Mouse (Mus musculus) hindbrain, embryonic 12.5 days (tissue): ENCODE measurements around the gene Hoxa4. TPM values are rescaled to one million over a fixed set of nuclear protein-coding genes. Genes with fewer than 3 reads are reported as not detected.

Experiments used
- ATAC-seq: fragments of 200-750 bp; cut with Nextera tagmentation; 2 replicates; pipeline ENCODE4 v1.8.0; 2017; ENCODE audit warnings: moderate TSS enrichment; ENCODE audit not compliant: low FRiP score
- H3K27ac ChIP-seq: fragments of 300-500 bp; sonication (generic); 2 replicates; pipeline ENCODE4 v1.5.1; 2016; ENCODE audit warnings: mild to moderate bottlenecking
- H3K27me3 ChIP-seq: fragments of 300-500 bp; sonication (generic); 2 replicates; pipeline ENCODE4 v1.6.1; 2016; ENCODE audit warnings: mild to moderate bottlenecking
- H3K36me3 ChIP-seq: fragments of 300-500 bp; sonication (generic); 2 replicates; pipeline ENCODE4 v1.6.1; 2016; ENCODE audit warnings: mild to moderate bottlenecking
- H3K4me1 ChIP-seq: fragments of 300-500 bp; sonication (generic); 2 replicates; pipeline ENCODE4 v1.6.1; 2016
- H3K4me2 ChIP-seq: fragments of 300-500 bp; sonication (generic); replicated peaks from 2 replicates; pipeline ENCODE4 v1.6.1; 2016; ENCODE audit warnings: mild to moderate bottlenecking
- H3K4me3 ChIP-seq: fragments of 300-500 bp; sonication (generic); 2 replicates; pipeline ENCODE4 v1.5.1; 2016; ENCODE audit warnings: mild to moderate bottlenecking
- H3K9ac ChIP-seq: fragments of 300-500 bp; sonication (generic); 2 replicates; pipeline ENCODE4 v1.6.1; 2016; ENCODE audit warnings: mild to moderate bottlenecking, moderate library complexity
- H3K9me3 ChIP-seq: fragments of 300-500 bp; sonication (generic); replicated peaks from 2 replicates; pipeline ENCODE4 v1.6.1; 2016; ENCODE audit warnings: mild to moderate bottlenecking
- WGBS: fragments of 180-500 bp; shearing (Covaris S2); methylation state at CpG from one replicate; pipeline ENCODE4 v1.1.7; 2016; 5-methylcytosine and 5-hydroxymethylcytosine counted together
- polyA plus RNA-seq: library from polyadenylated mRNA; unstranded; fragments of >200 nt; fragmentation: Nextera tagmentation; extraction: Ambion mirVana; gene quantifications from 2 replicates; pipeline ENCODE4 v1.2.1, GENCODE M21; 2016

Gene Hoxa4
- polyA plus RNA-seq, 1 experiment from 2014 or later: 6.9 TPM

DNA sequence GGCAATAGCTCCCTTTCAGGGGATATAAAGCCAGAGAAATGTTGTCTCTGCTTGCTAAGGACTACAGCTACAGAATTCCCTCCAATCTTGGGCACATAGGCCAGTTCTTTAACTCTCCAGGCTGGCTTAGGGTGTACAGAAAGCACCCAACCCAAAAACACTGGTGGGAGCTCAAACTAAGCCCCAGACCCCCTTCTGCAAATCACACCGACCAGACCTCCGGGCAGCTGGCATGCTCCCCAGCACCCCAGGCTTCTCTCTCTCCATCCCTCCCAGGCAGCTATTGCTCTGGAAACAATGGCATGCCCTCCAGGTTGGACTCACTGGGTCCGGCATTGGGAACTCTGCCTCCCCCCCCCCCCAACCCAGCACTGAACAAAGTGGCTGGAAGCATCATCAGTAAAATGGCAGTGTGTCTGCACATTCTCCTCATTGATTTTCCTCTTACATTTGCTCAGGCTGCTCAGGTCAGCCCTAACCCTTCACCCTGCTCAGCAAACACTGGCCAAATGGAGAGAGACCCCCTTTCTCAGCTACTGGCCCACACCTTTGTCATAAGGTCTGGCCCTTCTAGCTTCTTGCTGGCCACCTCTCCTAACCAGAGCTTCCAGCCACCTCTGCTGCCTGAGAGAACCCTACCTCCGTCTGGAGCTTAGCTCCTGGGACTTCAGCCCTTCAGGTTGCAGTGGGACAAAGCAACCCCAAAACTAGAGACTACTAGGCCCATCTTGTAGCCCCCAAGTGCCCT is 12.5 kb downstream of the Hoxa4 start:
- Histone ChIP-seq H3K4me1 (peaks cover 6% of the 10 kb centered on the region; the same call in 1 of the 2 replicates), H3K27me3 (peaks cover 96% of the 10 kb centered on the region), H3K36me3 (no peaks in the 10 kb centered on the region), H3K4me2 (peak overlapping the region; percentile 88), H3K9ac (peak overlapping the region; percentile 89), H3K4me3 (peak overlapping the region; percentile 55), H3K27ac (peak overlapping the region; percentile 98), H3K9me3 (no peaks in the 10 kb centered on the region)
- no peak for ATAC-seq
- 1% methylated on average over 4 of the region's 4 CpGs for WGBS

GRCm38 (mm10) chr6:52177806-52178205 is 13.7 kb downstream of the Hoxa4 start:
- ATAC-seq: no peak
- H3K36me3 ChIP-seq: no peaks in the 10 kb centered on the region
- peaks cover 4% of the 10 kb centered on the region; the same call in 1 of the 2 replicates for H3K4me1 ChIP-seq
- H3K9ac ChIP-seq: peak overlapping the region; percentile 89
- peak overlapping the region; percentile 98 for H3K27ac ChIP-seq
- WGBS: 1% methylated on average over 9 of the region's 9 CpGs
- H3K27me3 ChIP-seq: peaks cover 95% of the 10 kb centered on the region
- peak overlapping the region; percentile 88 for H3K4me2 ChIP-seq
- no peaks in the 10 kb centered on the region for H3K9me3 ChIP-seq
- peak overlapping the region; percentile 55 for H3K4me3 ChIP-seq

- peak within 1 kb of the TSS; percentile 88 for H3K4me2 ChIP-seq
- peaks cover 7% of the 10 kb centered on the region; the same call in 1 of the 2 replicates for H3K4me1 ChIP-seq
- no peak for ATAC-seq
- H3K9ac ChIP-seq: peak within 1 kb of the TSS; percentile 89
- no peaks in the 10 kb centered on the region for H3K36me3 ChIP-seq
- peaks cover 95% of the 10 kb centered on the region for H3K27me3 ChIP-seq
- no peaks in the 10 kb centered on the region for H3K9me3 ChIP-seq
- H3K27ac ChIP-seq: peak within 1 kb of the TSS; percentile 98
- under 1% methylated on average over 36 of the region's 36 CpGs for WGBS
- peak within 1 kb of the TSS; percentile 55 for H3K4me3 ChIP-seq
Measured at GRCm38 (mm10) chr6:52177061-52177735, 14.4 kb downstream of the Hoxa4 start, which contains the start of gene 5730596B20Rik. Gene 5730596B20Rik, plus strand, starts transcription at chr6:52177498.

- 3% methylated on average over 6 of the region's 6 CpGs for WGBS
- H3K9me3 ChIP-seq: no peaks in the 10 kb centered on the region
- peak overlapping the region; percentile 88 for H3K4me2 ChIP-seq
- H3K27me3 ChIP-seq: peaks cover 95% of the 10 kb centered on the region
- peak overlapping the region; percentile 98 for H3K27ac ChIP-seq
- no peaks in the 10 kb centered on the region for H3K36me3 ChIP-seq
- peak overlapping the region; percentile 89 for H3K9ac ChIP-seq
- peak overlapping the region; percentile 55 for H3K4me3 ChIP-seq
- H3K4me1 ChIP-seq: peaks cover 12% of the 10 kb centered on the region
- 0 out of 2 replicates have a peak, but pooled peaks have one; percentile 0 for ATAC-seq
Measured at GRCm38 (mm10) chr6:52176391-52176790, 15.2 kb downstream of the Hoxa4 start.

GRCm38 (mm10) chr6:52175864-52176263 is 15.7 kb downstream of the Hoxa4 start:
- H3K4me3 ChIP-seq: peak overlapping the region; percentile 55
- H3K4me1 ChIP-seq: peaks cover 17% of the 10 kb centered on the region
- H3K36me3 ChIP-seq: no peaks in the 10 kb centered on the region
- peak overlapping the region; percentile 88 for H3K4me2 ChIP-seq
- H3K27me3 ChIP-seq: peaks cover 95% of the 10 kb centered on the region
- peak overlapping the region; percentile 98 for H3K27ac ChIP-seq
- peak overlapping the region; percentile 89 for H3K9ac ChIP-seq
- H3K9me3 ChIP-seq: no peaks in the 10 kb centered on the region
- peak; percentile 47 for ATAC-seq
- WGBS: 4% methylated on average over 10 of the region's 35 CpGs

GRCm38 (mm10) chr6:52174968-52175751 is 16.4 kb downstream of the Hoxa4 start:
- peak overlapping the region; percentile 88 for H3K4me2 ChIP-seq
- H3K27ac ChIP-seq: peak overlapping the region; percentile 98
- WGBS: under 1% methylated on average over 41 of the region's 41 CpGs
- H3K4me1 ChIP-seq: peaks cover 24% of the 10 kb centered on the region
- H3K9ac ChIP-seq: peak overlapping the region; percentile 89
- ATAC-seq: peak; percentile 39
- no peaks in the 10 kb centered on the region for H3K9me3 ChIP-seq
- H3K27me3 ChIP-seq: peaks cover 95% of the 10 kb centered on the region
- H3K4me3 ChIP-seq: peak overlapping the region; percentile 55
- H3K36me3 ChIP-seq: no peaks in the 10 kb centered on the region

DNA sequence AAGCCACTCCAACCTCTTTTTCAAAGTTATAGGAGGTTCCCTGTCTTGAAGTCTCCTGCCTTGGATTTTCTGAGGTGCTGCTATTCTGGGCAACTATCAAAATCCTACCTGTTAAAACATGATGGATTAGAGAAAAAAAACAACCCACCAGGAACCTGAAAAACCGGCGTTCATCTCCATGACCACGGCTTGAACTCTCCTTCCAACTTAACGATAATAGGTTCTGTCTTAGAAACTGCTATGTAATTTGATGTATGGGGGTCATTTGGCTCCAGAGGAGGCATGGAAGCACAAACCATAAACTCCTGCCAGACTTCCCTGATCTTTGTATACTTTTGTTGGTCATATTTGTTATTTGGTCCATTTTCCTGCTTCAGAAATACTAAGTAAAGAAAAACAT is 17.9 kb downstream of the Hoxa4 start:
- Histone ChIP-seq H3K36me3 (no peaks in the 10 kb centered on the region), H3K4me3 (peak overlapping the region; percentile 66), H3K4me1 (peaks cover 27% of the 10 kb centered on the region), H3K9me3 (no peaks in the 10 kb centered on the region), H3K4me2 (peak overlapping the region; percentile 88), H3K9ac (peak overlapping the region; percentile 97), H3K27ac (peak overlapping the region; percentile 99), H3K27me3 (peaks cover 87% of the 10 kb centered on the region)
- WGBS: 7% methylated on average over 4 of the region's 4 CpGs
- no peak for ATAC-seq

DNA sequence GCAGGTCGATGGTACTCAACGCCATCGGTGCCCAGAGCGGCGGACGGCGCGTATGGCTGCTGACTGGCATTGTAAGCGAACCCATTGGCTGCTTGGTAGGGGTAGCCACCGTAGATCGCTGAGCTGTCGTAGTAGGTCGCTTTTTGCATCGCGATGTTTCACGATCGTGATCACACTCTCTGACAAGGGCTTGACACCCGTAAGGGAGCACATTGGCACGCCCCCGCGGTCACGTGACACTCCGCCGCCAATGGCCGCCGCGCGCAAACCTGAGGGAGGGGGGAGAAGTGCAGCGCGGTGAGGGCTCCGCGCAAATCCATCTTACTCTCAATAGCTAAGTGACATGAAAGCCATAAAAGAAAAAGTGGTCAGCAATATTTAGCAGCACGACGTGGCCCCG is 19.1 kb downstream of the Hoxa4 start:
- ATAC-seq: peak; percentile 80
- WGBS: under 1% methylated on average over 35 of the region's 35 CpGs
- Histone ChIP-seq H3K27ac (peak overlapping the region; percentile 99), H3K27me3 (peaks cover 82% of the 10 kb centered on the region), H3K9ac (peak overlapping the region; percentile 97), H3K4me1 (peaks cover 27% of the 10 kb centered on the region), H3K9me3 (no peaks in the 10 kb centered on the region), H3K36me3 (no peaks in the 10 kb centered on the region), H3K4me2 (peak overlapping the region; percentile 88), H3K4me3 (peak overlapping the region; percentile 66)

DNA sequence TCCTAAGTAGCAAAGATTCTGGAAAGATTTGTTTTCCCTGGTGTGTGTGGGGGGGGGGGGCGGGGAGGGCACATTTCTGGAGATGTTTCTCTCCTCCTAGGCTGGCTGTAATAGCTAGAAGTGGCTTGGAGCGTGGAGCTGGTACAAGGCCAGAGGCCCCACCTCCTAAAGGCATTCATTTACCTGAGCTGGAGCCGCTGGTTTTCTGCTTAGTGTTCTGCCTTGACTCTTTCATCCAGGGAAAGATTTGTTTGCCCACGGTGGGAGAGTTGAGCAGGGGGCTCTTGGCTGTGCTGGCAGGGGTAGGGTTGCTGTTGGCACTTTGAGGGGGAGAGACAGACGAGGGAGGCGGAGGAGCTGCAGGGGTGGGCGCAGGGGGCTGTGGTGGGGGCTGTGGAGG is 19.6 kb downstream of the Hoxa4 start:
- peak; percentile 2; the same call in 1 of the 2 replicates for ATAC-seq

DNA sequence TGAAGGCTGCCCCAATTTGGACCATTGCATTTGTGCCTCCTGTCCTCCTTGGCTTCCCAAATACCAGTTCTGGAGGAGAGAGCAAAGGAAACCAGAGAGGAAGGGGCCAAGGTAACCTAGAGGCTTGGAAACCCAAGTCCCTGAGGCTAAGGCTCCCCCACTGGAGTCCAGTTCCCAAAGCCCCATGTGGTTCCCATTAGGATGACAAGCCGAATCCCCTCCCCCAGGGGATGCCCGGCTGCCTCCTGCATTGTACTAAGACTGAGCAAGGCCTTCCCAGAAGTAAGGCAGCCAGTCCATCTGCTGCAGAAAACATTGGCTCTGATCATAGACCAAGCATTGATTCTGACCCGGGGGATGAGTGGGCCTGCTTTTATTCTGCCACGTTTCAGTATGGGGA is 20.2 kb downstream of the Hoxa4 start:
- H3K4me2 ChIP-seq: peak overlapping the region; percentile 88
- H3K4me1 ChIP-seq: peaks cover 27% of the 10 kb centered on the region
- peak overlapping the region; percentile 66 for H3K4me3 ChIP-seq
- H3K9ac ChIP-seq: peak overlapping the region; percentile 97
- no peaks in the 10 kb centered on the region for H3K9me3 ChIP-seq
- 3% methylated on average over 4 of the region's 4 CpGs for WGBS
- ATAC-seq: no peak
- no peaks in the 10 kb centered on the region for H3K36me3 ChIP-seq
- peak overlapping the region; percentile 99 for H3K27ac ChIP-seq
- H3K27me3 ChIP-seq: peaks cover 75% of the 10 kb centered on the region

More for the DNA sequence above, 19.6 kb downstream of the Hoxa4 start:
- H3K27ac ChIP-seq: peak overlapping the region; percentile 99
- H3K36me3 ChIP-seq: no peaks in the 10 kb centered on the region
- WGBS: 6% methylated on average over 7 of the region's 7 CpGs
- H3K4me1 ChIP-seq: peaks cover 27% of the 10 kb centered on the region
- no peaks in the 10 kb centered on the region for H3K9me3 ChIP-seq
- H3K27me3 ChIP-seq: peaks cover 81% of the 10 kb centered on the region
- H3K9ac ChIP-seq: peak overlapping the region; percentile 97
- H3K4me3 ChIP-seq: peak overlapping the region; percentile 66
- peak overlapping the region; percentile 88 for H3K4me2 ChIP-seq

GRCm38 (mm10) chr6:52170898-52171223 is 20.7 kb downstream of the Hoxa4 start:
- Histone ChIP-seq H3K9me3 (no peaks in the 10 kb centered on the region), H3K4me1 (peaks cover 27% of the 10 kb centered on the region), H3K36me3 (no peaks in the 10 kb centered on the region), H3K9ac (peak overlapping the region; percentile 97), H3K27ac (peak overlapping the region; percentile 99), H3K27me3 (peaks cover 72% of the 10 kb centered on the region), H3K4me2 (peak overlapping the region; percentile 88), H3K4me3 (peak overlapping the region; percentile 66)
- 10% methylated on average over 5 of the region's 5 CpGs for WGBS
- no peak for ATAC-seq
